Mouse (Mus musculus) adrenal gland, adult 18-20 months (tissue): Measurements from ENCODE around the gene Slc22a21. TPM values are rescaled to one million over a fixed set of nuclear protein-coding genes. Genes with fewer than 3 reads are reported as not detected.

Experiments used
- DNase-seq, 2 experiments: peaks; one replicate each; pipeline ENCODE4 v3.0.0; 2021 to 2022; ENCODE audit warnings: low spot score in 2 of 2
- total RNA-seq, 2 experiments: library from RNA; stranded (reverse); gene quantifications; 1 replicate in 1 of 2; 2 replicates in 1 of 2; pipeline ENCODE4 v1.2.3; 2021

Slc22a21 gene
- total RNA-seq, 2 experiments from 2014 or later = 3.5 to 6.5 TPM

GRCm38 (mm10) chr11:53908686-53909085, 71.4 kb downstream of the Slc22a21 start:
- no peak for DNase-seq

- no peak for DNase-seq
These were observed 75.6 kb downstream of the Slc22a21 start for GRCm38 (mm10) chr11:53904534-53904925.

GRCm38 (mm10) chr11:53903781-53904533, 76.2 kb downstream of the Slc22a21 start:
- DNase-seq = peak in 1 of 2 experiments; percentile 37

- DNase-seq = no peak
These were observed 77.4 kb downstream of the Slc22a21 start for GRCm38 (mm10) chr11:53902741-53903140.

- no peak for DNase-seq
These were observed 79.1 kb downstream of the Slc22a21 start for GRCm38 (mm10) chr11:53900991-53901390.

- no peak for DNase-seq
These were observed 80.2 kb downstream of the Slc22a21 start for GRCm38 (mm10) chr11:53899981-53900380.

Other genes with a start within 250 kb of the Slc22a21 start
- 10 to 100 TPM; 21.2 to 44.2 TPM for gene Irf1, start 210.3 kb downstream of the Slc22a21 start, total RNA-seq
- gene Gm17334, start 207.1 kb downstream of the Slc22a21 start, total RNA-seq = under 1 TPM in 1 of 2 experiments, not detected in 1; 0.80 TPM
- 1 to 10 TPM; 5.2 to 6.1 TPM for gene Gm12216, start 121.1 kb downstream of the Slc22a21 start, total RNA-seq
- 10 to 100 TPM; 38.9 to 63.4 TPM for gene Slc22a5, start 88.7 kb downstream of the Slc22a21 start, total RNA-seq
- gene Slc22a4, start 47.8 kb upstream of the Slc22a21 start, total RNA-seq = 1 to 10 TPM; 7.4 to 7.8 TPM
- gene Pdlim4, start 88.7 kb upstream of the Slc22a21 start, total RNA-seq = 1 to 10 TPM; 7.0 to 7.6 TPM
- 10 to 100 TPM; 40.8 to 64.8 TPM for gene P4ha2, start 119.8 kb upstream of the Slc22a21 start, total RNA-seq